Mouse (Mus musculus): ENCODE measurements at regions not wholly inside any gene's neighbourhood (a gene's known extent, or its start where the extent isn't known, plus 50 kb on each side); places are given as distances from the start of the nearest gene placed in this dataset.

DNA sequence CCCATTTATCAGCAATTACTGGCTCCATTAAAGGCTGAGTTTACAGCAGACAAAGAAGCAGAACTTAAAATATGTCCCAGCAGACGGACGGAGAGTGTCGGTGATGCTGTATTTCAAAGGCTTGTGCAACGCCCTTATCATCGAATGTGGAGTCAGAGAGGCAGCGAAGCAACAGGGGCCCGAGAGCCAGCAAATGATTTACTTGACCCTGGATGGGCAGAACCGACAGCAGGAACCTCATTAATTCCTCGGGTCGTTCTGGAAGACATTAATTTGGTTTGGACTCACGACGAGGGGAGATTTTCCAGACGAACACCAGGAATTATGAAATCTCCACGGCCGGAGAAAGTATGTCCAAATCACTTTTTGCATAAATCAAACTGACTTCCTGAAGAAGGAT, 110.5 kb downstream of the Hlx start:
- TF ChIP-seq POLR2A (IDR thresholded peaks at IDR 0.05; ENCODE audit: extremely low read depth, insufficient read depth, low read length): no peak
- no peak for TF ChIP-seq CTCF (IDR thresholded peaks at IDR 0.05; ENCODE audit: extremely low read depth, insufficient read depth, low read length)

All from cortical plate, adult 2 months (tissue).